Mouse (Mus musculus) megakaryocyte progenitor cell, adult 5-6 weeks (primary cell): ENCODE measurements around the gene Hfe. TPM values are rescaled to one million over a fixed set of nuclear protein-coding genes. Genes with fewer than 3 reads are reported as not detected.
"Not testable (repeated sequence)": the region's sequence is repeated elsewhere in the genome, so short reads cannot be mapped to it uniquely, and the experiment has no call there.

Source experiments
- ATAC-seq: replicated peaks from 2 replicates; pipeline ENCODE4 v1.8.0; 2016; ENCODE audit warnings: mild to moderate bottlenecking, moderate TSS enrichment, inconsistent platforms; ENCODE audit not compliant: poor library complexity
- total RNA-seq, 2 experiments: library from RNA; stranded (forward) in 1 of 2; stranded (reverse) in 1 of 2; fragments of 157-497, 149-512 nt in 1 of 2; fragments of 200-1000 nt in 1 of 2; gene quantifications; 2 replicates each; pipeline versions ENCODE4 v1.2.3 to v1.2.4; 2015 to 2017

Gene Hfe
- total RNA-seq, 2 experiments from 2014 or later, result 6.0 to 15.9 TPM

- peak; percentile 38 for ATAC-seq
Measured at GRCm38 (mm10) chr13:23716261-23717042, 5.8 kb upstream of the Hfe start.

- ATAC-seq, result no peak
Measured at GRCm38 (mm10) chr13:23709714-23710373, 810 bp downstream of the Hfe start.

GRCm38 (mm10) chr13:23708654-23709053 lies 2.0 kb downstream of the Hfe start:
- no peak for ATAC-seq

GRCm38 (mm10) chr13:23708041-23708440 lies 2.6 kb downstream of the Hfe start:
- no peak for ATAC-seq

GRCm38 (mm10) chr13:23706771-23707170 lies 3.9 kb downstream of the Hfe start:
- no peak for ATAC-seq

- ATAC-seq, result peak; percentile 38
Measured at GRCm38 (mm10) chr13:23705751-23706356, 4.8 kb downstream of the Hfe start.

GRCm38 (mm10) chr13:23702801-23703200 lies 7.9 kb downstream of the Hfe start:
- not testable (repeated sequence) for ATAC-seq

GRCm38 (mm10) chr13:23702220-23702619 lies 8.4 kb downstream of the Hfe start:
- no peak for ATAC-seq

GRCm38 (mm10) chr13:23700786-23701520 lies 9.7 kb downstream of the Hfe start:
- peak; percentile 64 for ATAC-seq

GRCm38 (mm10) chr13:23699767-23700166 lies 10.9 kb downstream of the Hfe start:
- ATAC-seq, result no peak

GRCm38 (mm10) chr13:23698996-23699395 lies 11.7 kb downstream of the Hfe start:
- ATAC-seq, result no peak

- ATAC-seq, result peak; percentile 79
Measured at GRCm38 (mm10) chr13:23698300-23698693, 12.4 kb downstream of the Hfe start, which contains the start of gene Hist1h4c. Gene Hist1h4c (minus strand): TSS chr13:23698454.

- ATAC-seq, result peak; percentile 51
Measured at GRCm38 (mm10) chr13:23697491-23698299, 13.0 kb downstream of the Hfe start.

- ATAC-seq, result no peak
Measured at GRCm38 (mm10) chr13:23696061-23696474, 14.6 kb downstream of the Hfe start.

- no peak for ATAC-seq
Measured at GRCm38 (mm10) chr13:23695514-23695913, 15.1 kb downstream of the Hfe start, which contains the start of gene Hist1h1t. Gene Hist1h1t (plus strand): TSS chr13:23695814.

GRCm38 (mm10) chr13:23694956-23695355 lies 15.7 kb downstream of the Hfe start:
- ATAC-seq, result no peak

GRCm38 (mm10) chr13:23693856-23694440 lies 16.7 kb downstream of the Hfe start:
- no peak for ATAC-seq

GRCm38 (mm10) chr13:23689459-23689858 lies 21.2 kb downstream of the Hfe start:
- no peak for ATAC-seq

GRCm38 (mm10) chr13:23688956-23689355 lies 21.7 kb downstream of the Hfe start:
- no peak for ATAC-seq

- no peak for ATAC-seq
Measured at GRCm38 (mm10) chr13:23687907-23688306, 22.7 kb downstream of the Hfe start.
